Mouse (Mus musculus) midbrain, embryonic 10.5 days (tissue): ENCODE measurements around the gene Vmn1r208. TPM values are rescaled to one million over a fixed set of nuclear protein-coding genes. Genes with fewer than 3 reads are reported as not detected.
"Not testable (repeated sequence)": the region's sequence is repeated elsewhere in the genome, so short reads cannot be mapped to it uniquely, and the experiment has no call there.

Experiments used
- DNase-seq: peaks from one replicate; pipeline ENCODE4 v3.0.0-alpha.2; 2017; ENCODE audit warnings: low spot score
- H3K27ac ChIP-seq: fragments of 300-500 bp; sonication (generic); replicated peaks from 2 replicates; pipeline ENCODE4 v1.5.1; 2016; ENCODE audit warnings: mild to moderate bottlenecking
- H3K27me3 ChIP-seq: fragments of 300-500 bp; sonication (generic); 2 replicates; pipeline ENCODE4 v1.6.1; 2016; ENCODE audit warnings: low read depth, mild to moderate bottlenecking; ENCODE audit not compliant: poor library complexity, severe bottlenecking
- H3K36me3 ChIP-seq: fragments of 300-500 bp; sonication (generic); 2 replicates; pipeline ENCODE4 v1.6.1; 2016; ENCODE audit warnings: mild to moderate bottlenecking, moderate library complexity
- H3K4me1 ChIP-seq: fragments of 300-500 bp; sonication (generic); 2 replicates; pipeline ENCODE4 v1.6.1; 2016
- H3K4me3 ChIP-seq: fragments of 300-500 bp; sonication (generic); 2 replicates; pipeline ENCODE4 v1.5.1; 2016; ENCODE audit warnings: mild to moderate bottlenecking, moderate library complexity
- H3K9me3 ChIP-seq: fragments of 300-500 bp; sonication (generic); replicated peaks from 2 replicates; pipeline ENCODE4 v1.6.1; 2016; ENCODE audit warnings: mild to moderate bottlenecking
- WGBS: fragments of 180-500 bp; shearing (Covaris S2); methylation state at CpG from one replicate; pipeline ENCODE4 v1.1.7; 2016; 5-methylcytosine and 5-hydroxymethylcytosine counted together
- polyA plus RNA-seq: library from polyadenylated mRNA; unstranded; fragments of >200 nt; fragmentation: Nextera tagmentation; extraction: Ambion mirVana; gene quantifications from 2 replicates; pipeline ENCODE4 v1.2.1, GENCODE M21; 2016

Gene Vmn1r208
- polyA plus RNA-seq: not detected in 2 replicates

- DNase-seq, H3K27me3 ChIP-seq, H3K36me3 ChIP-seq, H3K27ac ChIP-seq, H3K4me1 ChIP-seq, H3K4me3 ChIP-seq, H3K9me3 ChIP-seq: not testable (repeated sequence)
- WGBS: no CpG with 5 or more reads among the region's 7 CpGs
Observed at GRCm38 (mm10) chr13:22777300-22777699, at the start of gene Vmn1r208. TSS of gene Vmn1r208 (minus strand) at chr13:22777400.

- H3K9me3 ChIP-seq, H3K36me3 ChIP-seq, H3K27me3 ChIP-seq, H3K27ac ChIP-seq, H3K4me1 ChIP-seq, DNase-seq, H3K4me3 ChIP-seq: not testable (repeated sequence)
- WGBS: 88% methylated on average over 1 of the region's 1 CpGs
Observed at GRCm38 (mm10) chr13:22821601-22822000, 44.4 kb upstream of the Vmn1r208 start.

DNA sequence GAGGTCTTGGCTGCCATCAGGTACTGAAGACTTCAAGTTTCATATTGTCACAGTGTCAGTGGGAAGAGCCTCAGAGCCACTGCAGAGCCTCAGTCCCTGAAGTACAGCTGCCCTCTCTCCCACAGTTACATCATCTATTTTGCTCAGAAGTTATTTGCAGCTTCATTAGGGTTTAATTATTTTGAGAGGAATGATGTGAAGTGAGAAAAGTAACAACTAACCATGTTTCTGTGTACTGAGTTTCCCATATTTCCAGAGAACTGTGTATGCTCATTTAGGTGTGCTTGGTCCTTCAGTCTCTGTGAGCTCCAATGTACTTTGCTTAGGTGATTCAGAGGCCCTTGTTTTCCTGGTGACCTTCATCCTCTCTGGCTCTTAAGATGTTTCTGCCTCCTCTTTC lies 32.4 kb upstream of the Vmn1r208 start, which contains the start of gene Vmn1r209:
Gene Vmn1r209 (minus strand): TSS at position 101 of the 400 bp plus-strand sequence.
- H3K27ac ChIP-seq, DNase-seq, H3K4me3 ChIP-seq, H3K27me3 ChIP-seq, H3K4me1 ChIP-seq, H3K36me3 ChIP-seq, H3K9me3 ChIP-seq: not testable (repeated sequence)

- H3K27me3 ChIP-seq, H3K9me3 ChIP-seq, H3K36me3 ChIP-seq, H3K27ac ChIP-seq, H3K4me3 ChIP-seq, DNase-seq, H3K4me1 ChIP-seq: not testable (repeated sequence)
- 78% methylated on average over 3 of the region's 3 CpGs for WGBS
Observed at GRCm38 (mm10) chr13:22788096-22788495, 10.9 kb upstream of the Vmn1r208 start.

- DNase-seq, H3K9me3 ChIP-seq, H3K27ac ChIP-seq, H3K4me1 ChIP-seq, H3K27me3 ChIP-seq, H3K36me3 ChIP-seq, H3K4me3 ChIP-seq: not testable (repeated sequence)
Observed at GRCm38 (mm10) chr13:22784159-22784558, 7.0 kb upstream of the Vmn1r208 start.

GRCm38 (mm10) chr13:22771592-22771991 lies 5.6 kb downstream of the Vmn1r208 start:
- not testable (repeated sequence) for DNase-seq

GRCm38 (mm10) chr13:22747524-22747923 lies 29.7 kb downstream of the Vmn1r208 start:
- H3K4me1 ChIP-seq: no peaks in the 10 kb centered on the region
- H3K4me3 ChIP-seq: no peak overlapping the region
- no peak overlapping the region for H3K27ac ChIP-seq
- no peaks in the 10 kb centered on the region for H3K36me3 ChIP-seq
- no peaks in the 10 kb centered on the region for H3K9me3 ChIP-seq
- H3K27me3 ChIP-seq: no peaks in the 10 kb centered on the region
- DNase-seq: no peak

More at GRCm38 (mm10) chr13:22771592-22771991, 5.6 kb downstream of the Vmn1r208 start:
- not testable (repeated sequence) for H3K27ac ChIP-seq, H3K4me3 ChIP-seq, H3K9me3 ChIP-seq, H3K4me1 ChIP-seq, H3K27me3 ChIP-seq, H3K36me3 ChIP-seq
- WGBS: 88% methylated on average over 1 of the region's 2 CpGs

- not testable (repeated sequence) for H3K4me3 ChIP-seq, H3K9me3 ChIP-seq, H3K36me3 ChIP-seq, H3K27ac ChIP-seq, H3K27me3 ChIP-seq, DNase-seq, H3K4me1 ChIP-seq
Observed at GRCm38 (mm10) chr13:22729529-22729928, 47.7 kb downstream of the Vmn1r208 start, which contains the start of gene Vmn1r207-ps. TSS of gene Vmn1r207-ps (minus strand) at chr13:22729629.

Other genes with a start within 250 kb of the Vmn1r208 start
- not detected in 2 replicates for gene Vmn1r204, start 224.2 kb downstream of the Vmn1r208 start, polyA plus RNA-seq
- gene Vmn1r205, start 184.4 kb downstream of the Vmn1r208 start, polyA plus RNA-seq: not detected in 2 replicates
- gene Vmn1r206, start 153.1 kb downstream of the Vmn1r208 start, polyA plus RNA-seq: not detected in 2 replicates
- gene Vmn1r207-ps, start 47.8 kb downstream of the Vmn1r208 start, polyA plus RNA-seq: not detected in 2 replicates
- not detected in 2 replicates for gene Vmn1r209, start 32.3 kb upstream of the Vmn1r208 start, polyA plus RNA-seq
- not detected in 2 replicates for gene Vmn1r210, start 53.9 kb upstream of the Vmn1r208 start, polyA plus RNA-seq
- gene Vmn1r211, start 80.2 kb upstream of the Vmn1r208 start, polyA plus RNA-seq: not detected in 2 replicates
- not detected in 2 replicates for gene Vmn1r212, start 106.8 kb upstream of the Vmn1r208 start, polyA plus RNA-seq
- gene Vmn1r213, start 230.3 kb upstream of the Vmn1r208 start, polyA plus RNA-seq: not detected in 2 replicates